Mouse (Mus musculus) bone marrow, adult 2 months (tissue): ENCODE measurements around the gene Uck1.

Source experiments
- CTCF ChIP-seq: fragments of 200-500 bp; IDR thresholded peaks from 2 replicates; pipeline ENCODE4 v1.5.1; 2011; ENCODE audit warnings: low read length, control low read depth; ENCODE audit not compliant: control insufficient read depth, insufficient read depth
- POLR2A ChIP-seq: fragments of 200-500 bp; IDR thresholded peaks from 2 replicates; pipeline ENCODE4 v1.6.1; 2011; ENCODE audit warnings: low read depth, mild to moderate bottlenecking, control low read depth, low read length, borderline replicate concordance; ENCODE audit not compliant: control insufficient read depth

DNA sequence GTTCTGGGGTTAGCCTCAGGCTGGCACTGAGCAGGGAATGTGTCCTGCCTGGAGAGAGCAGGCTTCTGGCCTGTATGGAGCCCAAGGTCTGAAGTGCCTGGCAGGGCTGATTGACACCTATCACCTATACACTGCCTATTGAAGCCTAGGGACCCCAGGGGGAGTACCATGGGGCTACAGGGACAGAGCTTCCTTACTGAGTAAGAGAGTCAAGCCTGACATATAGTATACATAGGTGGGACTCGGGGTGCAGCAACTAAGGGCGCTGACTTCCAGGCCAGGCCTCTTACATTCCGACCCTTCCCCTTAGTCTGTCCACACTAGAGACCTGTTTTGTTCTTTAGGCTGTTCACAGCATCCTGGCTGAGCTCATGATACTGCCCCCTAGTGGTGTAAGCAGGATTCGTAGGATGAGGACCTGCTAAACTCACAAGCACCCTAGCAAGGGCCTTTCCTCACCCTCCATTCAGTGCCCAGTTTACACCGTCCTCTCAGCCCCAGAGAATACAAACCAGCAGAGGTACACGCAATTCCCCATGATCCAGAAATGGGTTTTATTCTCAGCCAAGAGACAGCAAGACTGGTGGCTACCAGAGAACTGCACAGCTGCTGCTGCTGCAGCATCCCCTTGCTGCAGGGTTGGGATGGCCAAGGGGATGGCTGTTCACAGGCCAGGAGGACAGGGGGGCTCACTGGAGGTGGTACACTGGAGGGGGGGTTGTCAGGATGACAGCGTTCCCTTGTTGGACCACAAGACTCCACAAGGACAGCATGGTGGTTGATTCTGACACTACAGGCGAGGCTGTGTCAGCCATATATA, 48.2 kb upstream of the Uck1 start:
- no peak for TF ChIP-seq POLR2A
- peak; percentile 75 for TF ChIP-seq CTCF
